Mouse (Mus musculus) layer of hippocampus, postnatal 14 days (tissue): Measurements from ENCODE around the gene Fcer1g. TPM values are rescaled to one million over a fixed set of nuclear protein-coding genes. Genes with fewer than 3 reads are reported as not detected.
A peak's percentile ranks its signal among the peaks of the same experiment; 100 is the strongest.
"Not testable (repeated sequence)": the region's sequence is repeated elsewhere in the genome, so short reads cannot be mapped to it uniquely, and the experiment has no call there.

Experiments used
- DNase-seq, 2 experiments: peaks; one replicate each; pipeline ENCODE4 v3.0.0; 2021 to 2022; ENCODE audit warnings: low spot score in 2 of 2, mixed read lengths in 1 of 2
- total RNA-seq, 2 experiments: library from RNA; stranded (reverse); gene quantifications; 2 replicates each; pipeline ENCODE4 v1.2.3; 2021

Gene Fcer1g
- total RNA-seq, 2 experiments from 2014 or later = 14.4 to 14.6 TPM

- no peak for DNase-seq
These were observed 11.2 kb upstream of the Fcer1g start for GRCm38 (mm10) chr1:171245353-171245752.

GRCm38 (mm10) chr1:171241952-171242351 lies 7.8 kb upstream of the Fcer1g start:
- DNase-seq = not testable (repeated sequence)

GRCm38 (mm10) chr1:171240911-171241310 lies 6.7 kb upstream of the Fcer1g start:
- DNase-seq = no peak

GRCm38 (mm10) chr1:171239992-171240744 lies 6.0 kb upstream of the Fcer1g start:
- DNase-seq = no peak

GRCm38 (mm10) chr1:171238463-171238862 lies 4.3 kb upstream of the Fcer1g start:
- no peak for DNase-seq

- no peak for DNase-seq
These were observed 3.3 kb upstream of the Fcer1g start for GRCm38 (mm10) chr1:171237438-171237837.

GRCm38 (mm10) chr1:171235791-171236190 lies 1.6 kb upstream of the Fcer1g start:
- DNase-seq = no peak

GRCm38 (mm10) chr1:171234538-171234937 lies 373 bp upstream of the Fcer1g start:
- DNase-seq = no peak

- no peak for DNase-seq
These were observed 1.1 kb downstream of the Fcer1g start for GRCm38 (mm10) chr1:171232800-171233730.

GRCm38 (mm10) chr1:171232348-171232747 lies 1.8 kb downstream of the Fcer1g start:
- DNase-seq = no peak

GRCm38 (mm10) chr1:171231844-171232243 lies 2.3 kb downstream of the Fcer1g start:
- no peak for DNase-seq

- DNase-seq = no peak
These were observed 4.0 kb downstream of the Fcer1g start for GRCm38 (mm10) chr1:171230215-171230614.

GRCm38 (mm10) chr1:171229750-171230149 lies 4.4 kb downstream of the Fcer1g start:
- DNase-seq = no peak

GRCm38 (mm10) chr1:171227879-171228278 lies 6.3 kb downstream of the Fcer1g start:
- DNase-seq = no peak

- DNase-seq = no peak
These were observed 7.4 kb downstream of the Fcer1g start for GRCm38 (mm10) chr1:171226780-171227179.

- DNase-seq = no peak
These were observed 9.3 kb downstream of the Fcer1g start, which contains the start of gene Apoa2 for GRCm38 (mm10) chr1:171224857-171225256. Gene Apoa2 (plus strand): TSS chr1:171225054.

- no peak for DNase-seq
These were observed 10.4 kb downstream of the Fcer1g start for GRCm38 (mm10) chr1:171223796-171224195.

- DNase-seq = no peak
These were observed 11.0 kb downstream of the Fcer1g start for GRCm38 (mm10) chr1:171223168-171223567.

- peak; percentile 91 to 98 for DNase-seq
These were observed 11.7 kb downstream of the Fcer1g start, which contains the start of gene Tomm40l for GRCm38 (mm10) chr1:171222238-171223155. Gene Tomm40l (minus strand): TSS chr1:171222514.

- peak; percentile 21 to 24 for DNase-seq
These were observed 12.6 kb downstream of the Fcer1g start for GRCm38 (mm10) chr1:171221281-171222193.
